Mouse (Mus musculus) effector memory CD4-positive, alpha-beta T cell, adult 5 months (primary cell): Measurements from ENCODE around the gene Atp6v0e. TPM values are rescaled to one million over a fixed set of nuclear protein-coding genes. Genes with fewer than 3 reads are reported as not detected.

ENCODE experiments used
- polyA plus RNA-seq: library from polyadenylated mRNA; unstranded; fragments of 100-300 nt; shearing (Covaris generic); gene quantifications from one replicate; pipeline ENCODE4 v1.2.1, GENCODE M21; 2017

Gene Atp6v0e
- 282 TPM for polyA plus RNA-seq

DNA sequence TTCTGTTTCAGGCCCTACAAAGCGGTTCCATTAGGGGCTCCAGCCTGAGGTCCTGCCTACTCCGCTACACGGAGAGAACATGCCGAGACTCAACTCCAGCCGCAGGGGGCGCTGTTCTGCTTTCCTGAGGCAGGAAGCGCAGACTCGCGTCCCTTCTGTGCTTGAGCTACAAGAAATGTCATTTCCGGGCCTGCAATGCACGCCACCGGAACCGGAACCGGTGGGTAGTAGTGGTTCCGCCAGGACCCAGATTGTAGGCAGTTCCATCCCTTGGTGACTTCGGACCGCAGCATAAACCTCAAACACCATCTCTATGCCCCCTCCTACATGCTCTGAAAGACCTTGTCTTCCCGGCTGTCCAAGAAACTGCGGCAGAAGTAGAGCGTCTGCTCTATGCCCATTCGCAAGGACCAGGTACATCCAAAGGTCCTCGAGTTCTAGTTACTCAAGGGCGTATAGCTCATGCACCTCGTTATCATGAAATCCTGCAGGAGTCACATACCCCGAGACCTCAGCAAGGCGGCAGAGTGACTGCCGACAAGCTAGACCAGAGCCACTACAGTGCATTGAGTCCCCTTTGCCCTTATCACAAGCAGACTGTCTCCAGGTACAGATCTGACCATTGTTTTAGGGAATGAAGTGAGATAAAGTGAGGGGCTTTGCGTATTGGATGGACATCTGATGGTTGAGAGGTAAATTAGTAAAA, at the start of gene Atp6v0e:
TSS of gene Atp6v0e (plus strand) at position 254 of the 706 bp plus-strand sequence.

DNA sequence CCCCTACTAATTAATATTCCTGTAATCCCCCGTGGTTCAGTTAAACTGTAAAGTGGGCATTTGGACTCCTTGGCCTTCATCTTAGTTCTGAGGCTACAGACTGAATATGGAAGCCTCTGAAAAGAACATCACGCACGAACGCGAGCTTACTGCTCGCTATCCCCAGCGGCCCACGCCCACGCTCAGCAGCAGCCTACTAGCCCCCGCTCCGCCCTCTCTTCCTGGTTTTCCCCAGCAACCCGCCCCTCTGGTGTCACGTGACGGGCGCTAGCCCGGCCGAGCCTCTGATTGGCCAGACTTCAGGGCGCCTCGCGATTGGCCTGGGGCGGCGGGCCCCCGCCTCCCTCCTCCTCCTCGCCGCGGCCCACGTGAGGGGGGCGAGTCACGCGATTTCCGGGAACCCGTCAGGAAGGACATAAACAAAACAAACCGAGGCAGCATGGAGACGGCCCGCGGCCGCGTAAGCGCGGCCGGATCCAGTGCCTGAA, 52.3 kb downstream of the Atp6v0e start, which contains the start of gene Crebrf:
TSS of gene Crebrf (plus strand) at position 380 of the 488 bp plus-strand sequence.

Other genes starting within 250 kb of the Atp6v0e start
- not detected for gene Neurl1b, start 248.4 kb upstream of the Atp6v0e start, polyA plus RNA-seq
- 36.1 TPM for gene Ergic1, start 101.7 kb upstream of the Atp6v0e start, polyA plus RNA-seq
- 998 TPM for gene Dusp1, start 101.1 kb upstream of the Atp6v0e start, polyA plus RNA-seq
- gene Crebrf, start 52.4 kb downstream of the Atp6v0e start, polyA plus RNA-seq, result 155 TPM
- gene Bnip1, start 117.8 kb downstream of the Atp6v0e start, polyA plus RNA-seq, result 20.2 TPM
- not detected for gene Nkx2-5, start 181.8 kb downstream of the Atp6v0e start, polyA plus RNA-seq